Comparison of ENCODE assay signal across 9 mouse cellular contexts in the genomic region with DNA sequence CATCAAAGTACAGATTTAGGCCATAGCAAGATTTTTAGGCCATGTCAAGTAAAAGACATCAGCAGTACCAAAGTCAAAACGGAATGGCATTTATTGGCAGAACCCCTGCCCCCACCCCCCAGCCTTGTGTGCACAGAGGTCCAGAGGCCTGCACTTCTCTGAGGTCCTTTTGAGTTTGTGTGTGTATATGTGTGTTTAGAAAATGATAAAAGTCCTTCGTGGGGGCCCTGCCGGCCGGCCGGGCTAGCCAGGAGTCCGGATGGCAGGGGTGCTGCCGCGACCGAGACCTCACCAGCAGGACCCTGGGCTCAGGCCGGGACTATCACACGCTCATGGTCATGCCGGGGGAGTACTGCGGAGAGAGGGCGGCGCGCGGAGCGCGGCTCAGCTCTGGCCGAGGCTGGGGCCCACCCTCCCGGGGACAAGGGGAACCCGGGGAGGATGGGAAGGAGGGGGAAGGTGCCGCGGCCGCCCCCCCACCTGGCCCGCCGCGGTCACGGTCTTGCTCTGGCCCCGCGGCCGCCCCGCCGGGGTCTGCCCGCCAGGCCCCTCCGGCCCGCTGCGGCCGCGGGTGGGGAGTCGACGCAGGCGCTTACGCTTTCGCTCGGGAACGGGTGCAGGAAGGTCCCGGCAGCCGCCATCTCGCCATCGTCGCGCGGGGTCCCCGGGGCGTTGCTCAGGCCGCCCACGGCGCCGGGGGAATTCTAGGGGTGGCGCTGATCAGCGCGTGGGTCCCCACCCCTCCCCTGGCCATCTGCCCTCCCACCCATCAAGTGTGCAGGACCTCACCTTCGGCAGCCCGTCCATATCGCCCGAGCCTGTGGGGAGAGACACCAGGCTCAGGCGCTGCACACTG. TPM values are rescaled to one million over a fixed set of nuclear protein-coding genes. Genes with fewer than 3 reads are reported as not detected.
DNase-seq lines count a peak whose midpoint lies in the region; ATAC-seq lines count a peak whose summit lies in the region.
"Had no signal": no experiment of that assay in that cellular context is flagged by ENCODE, and none has a peak within 500 bp of the region (broad histone marks: within the 10 kb centered on the region; RNA-seq: fewer than 3 reads in every experiment).

No protein-coding gene starts in this region.

- H3K36me3 ChIP-seq in kidney, embryonic 14.5 days (ENCODE audit: control insufficient read depth, insufficient read depth, low read length) = peaks cover 31% of the 10 kb centered on the region
- peaks cover 57% of the 10 kb centered on the region for H3K36me3 ChIP-seq in embryonic facial prominence, embryonic 10.5 days (replicated peaks)
- peaks cover 25% of the 10 kb centered on the region for H3K36me3 ChIP-seq in hindbrain, embryonic 14.5 days (replicated peaks; ENCODE audit: control insufficient read depth, insufficient read depth)
- peaks cover 6% of the 10 kb centered on the region; the same call in 1 of the 2 replicates for H3K36me3 ChIP-seq in midbrain, embryonic 16.5 days (ENCODE audit: control insufficient read depth, insufficient read depth, low read length)

- ATAC-seq in kidney, embryonic 14.5 days (ENCODE audit: low FRiP score, low TSS enrichment) = no peak
- ATAC-seq in hindbrain, embryonic 14.5 days (ENCODE audit: low FRiP score) = no peak
- no peak for ATAC-seq in midbrain, embryonic 16.5 days

- no peak for DNase-seq in kidney, adult 8-10 months
- peak; percentile 50 for DNase-seq in embryonic facial prominence, embryonic 10.5 days (ENCODE audit: low spot score)
- no peak for DNase-seq in hindbrain, embryonic 14.5 days (ENCODE audit: low spot score)
- DNase-seq in urinary bladder, postnatal 25 days (ENCODE audit: low spot score) = no peak
- no peak for DNase-seq in MN1 (ENCODE audit: low spot score)
- DNase-seq in left cerebral cortex, adult 9 months (ENCODE audit: low spot score in 2 of 2) = no peak

- peak overlapping the region; percentile 26; the same call in 1 of the 2 replicates for H3K27ac ChIP-seq in kidney, embryonic 14.5 days (ENCODE audit: low read depth, low read length)
- H3K27ac ChIP-seq in embryonic facial prominence, embryonic 10.5 days (replicated peaks) = peak overlapping the region; percentile 81
- H3K27ac ChIP-seq in hindbrain, embryonic 14.5 days = 0 out of 2 replicates have a peak overlapping the region, but pooled peaks have one; percentile 9
- peak overlapping the region; percentile 25; the same call in 1 of the 2 replicates for H3K27ac ChIP-seq in midbrain, embryonic 16.5 days (ENCODE audit: low read length)

- H3K4me2 ChIP-seq in kidney, embryonic 14.5 days (replicated peaks; ENCODE audit: low read depth, low read length) = peak overlapping the region; percentile 82
- H3K4me2 ChIP-seq in hindbrain, embryonic 14.5 days (replicated peaks) = peak overlapping the region; percentile 71
- peak overlapping the region; percentile 66 for H3K4me2 ChIP-seq in midbrain, embryonic 16.5 days (ENCODE audit: low read length)

- H3K9me3 ChIP-seq in kidney, embryonic 14.5 days (ENCODE audit: control insufficient read depth, low read length) = no peaks in the 10 kb centered on the region; the same call in 1 of the 2 replicates
- H3K9me3 ChIP-seq in embryonic facial prominence, embryonic 10.5 days = peaks cover 7% of the 10 kb centered on the region; the same call in 1 of the 2 replicates
- H3K9me3 ChIP-seq in hindbrain, embryonic 14.5 days (ENCODE audit: control insufficient read depth, low read length) = no peaks in the 10 kb centered on the region
- no peaks in the 10 kb centered on the region for H3K9me3 ChIP-seq in midbrain, embryonic 16.5 days (replicated peaks; ENCODE audit: control insufficient read depth, low read length, poor library complexity, severe bottlenecking)

- H3K9ac ChIP-seq in kidney, embryonic 14.5 days (ENCODE audit: low read depth, low read length) = peak overlapping the region; percentile 69
- H3K9ac ChIP-seq in hindbrain, embryonic 14.5 days = peak overlapping the region; percentile 61
- H3K9ac ChIP-seq in midbrain, embryonic 16.5 days (ENCODE audit: low read depth, low read length) = peak overlapping the region; percentile 69

- 7% methylated on average over 58 of the region's 68 CpGs for WGBS in kidney, embryonic 14.5 days
- 8% methylated on average over 68 of the region's 68 CpGs for WGBS in embryonic facial prominence, embryonic 10.5 days
- WGBS in hindbrain, embryonic 14.5 days = 6% methylated on average over 55 of the region's 68 CpGs
- WGBS in midbrain, embryonic 16.5 days = 6% methylated on average over 62 of the region's 68 CpGs

- H3K4me1 ChIP-seq in kidney, embryonic 14.5 days (ENCODE audit: control insufficient read depth, insufficient read depth, low read length) = peaks cover 73% of the 10 kb centered on the region
- H3K4me1 ChIP-seq in embryonic facial prominence, embryonic 10.5 days = peaks cover 92% of the 10 kb centered on the region
- H3K4me1 ChIP-seq in hindbrain, embryonic 14.5 days (replicated peaks; ENCODE audit: control insufficient read depth, insufficient read depth, low read length) = peaks cover 65% of the 10 kb centered on the region
- H3K4me1 ChIP-seq in midbrain, embryonic 16.5 days (ENCODE audit: control insufficient read depth, insufficient read depth, low read length) = peaks cover 46% of the 10 kb centered on the region

- no peaks in the 10 kb centered on the region for H3K27me3 ChIP-seq in kidney, embryonic 14.5 days (ENCODE audit: control insufficient read depth, insufficient read depth, low read length)
- H3K27me3 ChIP-seq in embryonic facial prominence, embryonic 10.5 days (replicated peaks; ENCODE audit: low read depth, poor library complexity, severe bottlenecking) = peaks cover 40% of the 10 kb centered on the region
- H3K27me3 ChIP-seq in hindbrain, embryonic 14.5 days (ENCODE audit: control insufficient read depth, insufficient read depth, low read length) = no peaks in the 10 kb centered on the region; the same call in 1 of the 2 replicates
- no peaks in the 10 kb centered on the region; the same call in 1 of the 2 replicates for H3K27me3 ChIP-seq in midbrain, embryonic 16.5 days (ENCODE audit: control insufficient read depth, insufficient read depth, low read depth, low read length)

- peak overlapping the region; percentile 45 for H3K4me3 ChIP-seq in kidney, embryonic 14.5 days (ENCODE audit: low read length)
- peak overlapping the region; percentile 64 for H3K4me3 ChIP-seq in embryonic facial prominence, embryonic 10.5 days
- peak overlapping the region; percentile 38 for H3K4me3 ChIP-seq in hindbrain, embryonic 14.5 days (replicated peaks; ENCODE audit: low read length)
- peak overlapping the region; percentile 39 for H3K4me3 ChIP-seq in midbrain, embryonic 16.5 days (ENCODE audit: low read depth, low read length)
- H3K4me3 ChIP-seq: myocyte had no signal

RNA-seq across cellular contexts. Expression of a gene that starts 3.5 kb away (rescaled TPM):
- polyA plus RNA-seq in kidney, embryonic 14.5 days (2014; fragmentation: Nextera tagmentation; extraction: Ambion mirVana) = 102 and 118 TPM in 2 replicates
- 184 and 187 TPM in 2 replicates for polyA plus RNA-seq in embryonic facial prominence, embryonic 10.5 days (2016; fragmentation: Nextera tagmentation; extraction: Ambion mirVana)
- polyA plus RNA-seq in hindbrain, embryonic 14.5 days (2014; fragmentation: Nextera tagmentation; extraction: Ambion mirVana) = 86.8 and 96.6 TPM in 2 replicates
- polyA plus RNA-seq in midbrain, embryonic 16.5 days (2015; fragmentation: Nextera tagmentation; extraction: Ambion mirVana) = 155 and 171 TPM in 2 replicates

RNA-seq across cellular contexts. Expression of a gene that starts 11.0 kb away (rescaled TPM):
- 172 and 220 TPM in 2 replicates for polyA plus RNA-seq in kidney, embryonic 14.5 days (2014; fragmentation: Nextera tagmentation; extraction: Ambion mirVana)
- polyA plus RNA-seq in embryonic facial prominence, embryonic 10.5 days (2016; fragmentation: Nextera tagmentation; extraction: Ambion mirVana) = 105 and 109 TPM in 2 replicates
- polyA plus RNA-seq in hindbrain, embryonic 14.5 days (2014; fragmentation: Nextera tagmentation; extraction: Ambion mirVana) = 165 and 173 TPM in 2 replicates
- 151 and 173 TPM in 2 replicates for polyA plus RNA-seq in midbrain, embryonic 16.5 days (2015; fragmentation: Nextera tagmentation; extraction: Ambion mirVana)

RNA-seq across cellular contexts. Expression of a gene that starts 18.3 kb away (rescaled TPM):
- polyA plus RNA-seq in kidney, embryonic 14.5 days (2014; fragmentation: Nextera tagmentation; extraction: Ambion mirVana) = 1.1 and 1.4 TPM in 2 replicates
- 0.77 and 0.79 TPM in 2 replicates for polyA plus RNA-seq in embryonic facial prominence, embryonic 10.5 days (2016; fragmentation: Nextera tagmentation; extraction: Ambion mirVana)
- 0.98 and 1.6 TPM in 2 replicates for polyA plus RNA-seq in hindbrain, embryonic 14.5 days (2014; fragmentation: Nextera tagmentation; extraction: Ambion mirVana)
- polyA plus RNA-seq in midbrain, embryonic 16.5 days (2015; fragmentation: Nextera tagmentation; extraction: Ambion mirVana) = 0.64 and 0.97 TPM in 2 replicates
- polyA plus RNA-seq: myocyte had no signal

RNA-seq across cellular contexts. Expression of a gene that starts 34.6 kb away (rescaled TPM):
- 0.31 and 0.41 TPM in 2 replicates for polyA plus RNA-seq in kidney, embryonic 14.5 days (2014; fragmentation: Nextera tagmentation; extraction: Ambion mirVana)
- polyA plus RNA-seq in embryonic facial prominence, embryonic 10.5 days (2016; fragmentation: Nextera tagmentation; extraction: Ambion mirVana) = 0.14 TPM in 1 of 2 replicates, not detected in the other
- polyA plus RNA-seq in hindbrain, embryonic 14.5 days (2014; fragmentation: Nextera tagmentation; extraction: Ambion mirVana) = 0.14 and 0.28 TPM in 2 replicates
- polyA plus RNA-seq in midbrain, embryonic 16.5 days (2015; fragmentation: Nextera tagmentation; extraction: Ambion mirVana) = 0.35 and 0.39 TPM in 2 replicates

RNA-seq across cellular contexts. Expression of a gene that starts 58.4 kb away (rescaled TPM):
- 12.9 and 22.4 TPM in 2 replicates for polyA plus RNA-seq in kidney, embryonic 14.5 days (2014; fragmentation: Nextera tagmentation; extraction: Ambion mirVana)
- polyA plus RNA-seq in embryonic facial prominence, embryonic 10.5 days (2016; fragmentation: Nextera tagmentation; extraction: Ambion mirVana) = 20.8 and 21.1 TPM in 2 replicates
- polyA plus RNA-seq in hindbrain, embryonic 14.5 days (2014; fragmentation: Nextera tagmentation; extraction: Ambion mirVana) = 14.8 and 15.1 TPM in 2 replicates
- polyA plus RNA-seq in midbrain, embryonic 16.5 days (2015; fragmentation: Nextera tagmentation; extraction: Ambion mirVana) = 16.7 and 19.2 TPM in 2 replicates

Comparison
In these comparisons a context has a peak if more than half of its experiments do, and no peak if none do; other contexts are left out.
1. H3K27ac ChIP-seq: peak in every context shown above with its lines; median percentile 81 in embryonic facial prominence, embryonic 10.5 days; 26 in kidney, embryonic 14.5 days; 25 in midbrain, embryonic 16.5 days; 9 in hindbrain, embryonic 14.5 days.